Mouse (Mus musculus): ENCODE measurements around the gene Trmo.

Trmo gene

GRCm38 (mm10) chr4:46389013-46389611, at the start of gene Trmo:
Gene Trmo (minus strand): TSS chr4:46389437.
- peak; percentile 99 for DNase-seq (ENCODE audit: low read depth, low spot score)

GRCm38 (mm10) chr4:46432339-46433036, 43.3 kb upstream of the Trmo start:
- no peak for DNase-seq (ENCODE audit: low read depth, low spot score)

- DNase-seq (ENCODE audit: low read depth, low spot score) = no peak
Measured at GRCm38 (mm10) chr4:46428903-46429499, 39.8 kb upstream of the Trmo start.

DNA sequence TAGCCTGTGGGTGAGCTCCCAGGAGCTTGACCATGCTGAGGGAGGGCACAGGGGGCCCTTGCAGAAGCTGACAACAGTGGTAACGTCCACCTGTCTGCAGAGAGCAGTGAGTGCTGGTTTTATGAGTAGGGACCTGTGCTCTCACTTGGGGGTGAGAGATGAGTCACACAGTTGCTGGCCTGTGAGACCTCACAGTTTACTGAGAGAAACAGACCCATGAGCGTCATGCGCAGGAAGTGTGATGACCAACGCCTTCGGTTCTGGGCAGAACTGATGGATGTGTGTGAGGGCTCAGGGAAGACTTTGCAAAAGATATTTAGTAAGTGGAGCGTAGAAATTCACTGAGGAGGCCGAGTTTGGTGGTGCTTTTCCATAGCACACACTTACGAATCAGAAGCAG, 33.4 kb upstream of the Trmo start:
- DNase-seq (ENCODE audit: low read depth, low spot score) = no peak

DNA sequence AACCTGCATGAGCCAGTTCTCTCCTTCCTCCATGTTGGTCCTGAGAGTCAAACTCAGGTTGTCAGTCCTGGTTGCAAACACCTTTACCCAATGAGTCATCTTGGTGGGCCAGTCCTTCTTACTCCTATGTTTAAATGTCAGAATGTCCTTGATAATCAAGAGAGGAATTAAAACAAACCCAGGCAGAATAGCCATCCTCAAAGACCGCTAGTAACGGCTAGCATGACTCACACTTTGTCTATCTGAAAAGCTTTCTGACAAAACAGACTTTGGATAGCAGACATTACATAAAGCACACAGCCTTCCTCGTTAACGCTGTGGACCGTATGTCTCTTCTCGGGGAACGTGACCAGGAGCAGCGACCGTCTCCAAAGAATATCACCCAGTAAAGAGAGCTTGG, 29.6 kb upstream of the Trmo start:
- no peak for DNase-seq (ENCODE audit: low read depth, low spot score)

DNA sequence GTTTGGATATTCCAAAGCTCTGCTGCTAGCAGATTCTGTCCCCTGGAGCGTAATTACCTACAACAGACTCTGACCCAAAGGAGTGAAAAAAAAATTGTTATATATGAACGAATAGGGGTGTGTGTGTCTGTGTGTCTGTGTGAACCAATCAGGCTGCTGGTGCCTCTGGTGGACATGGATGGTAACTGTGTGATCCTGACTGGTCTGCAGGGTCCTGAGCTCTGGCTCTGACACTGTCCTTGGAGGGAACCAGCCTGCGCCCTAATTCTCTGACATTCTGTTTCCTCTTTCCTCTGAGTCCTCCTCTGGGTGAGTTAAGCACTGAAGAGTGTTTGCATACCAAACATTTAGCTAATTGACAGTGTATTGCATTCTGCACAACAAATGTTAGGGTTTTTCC, 28.3 kb upstream of the Trmo start:
- peak; percentile 65 for DNase-seq (ENCODE audit: low read depth, low spot score)

- no peak for DNase-seq (ENCODE audit: low read depth, low spot score)
Measured at GRCm38 (mm10) chr4:46413406-46413805, 24.2 kb upstream of the Trmo start, which contains the start of gene Hemgn. Gene Hemgn (minus strand): TSS chr4:46413506.

DNA sequence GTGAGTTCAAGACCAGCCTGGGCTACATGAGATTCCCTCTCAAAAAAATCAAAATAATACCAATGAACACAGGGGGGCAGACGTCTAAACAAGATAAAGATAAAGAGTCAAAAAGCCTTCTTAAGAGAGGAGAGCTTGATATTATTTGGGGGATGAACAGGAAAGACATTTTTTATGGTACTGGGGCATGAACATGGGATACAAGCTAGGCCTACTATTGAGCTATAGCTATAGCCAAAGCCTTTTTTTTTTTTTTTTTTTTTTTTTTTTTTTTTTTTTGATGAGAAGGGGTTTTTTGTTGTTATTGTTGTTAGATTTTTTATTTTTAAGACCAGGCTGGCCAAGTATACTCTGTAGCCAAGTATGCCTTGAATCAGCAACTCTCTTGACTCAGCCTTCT, 22.9 kb upstream of the Trmo start:
- no peak for DNase-seq (ENCODE audit: low read depth, low spot score)

DNA sequence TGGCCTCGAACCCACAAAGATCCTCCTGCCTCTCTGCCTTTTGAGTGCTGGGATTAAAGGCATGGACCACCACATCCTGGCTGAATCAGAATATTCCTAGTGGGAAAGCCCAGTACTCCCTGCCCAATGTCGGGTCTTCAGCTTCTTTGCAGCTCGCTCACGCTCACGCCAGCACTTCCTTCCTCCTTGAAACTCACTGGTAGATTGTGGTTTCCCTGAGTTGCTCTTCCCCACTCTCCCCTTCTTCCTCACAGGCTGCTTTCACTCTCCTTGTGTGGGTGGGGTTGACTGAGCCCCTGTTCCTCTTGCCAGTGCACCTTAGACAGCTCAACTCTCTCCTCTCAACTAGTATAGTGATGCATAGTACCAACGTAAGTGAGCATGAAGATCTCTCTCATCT, 22.3 kb upstream of the Trmo start:
- no peak for DNase-seq (ENCODE audit: low read depth, low spot score)

DNA sequence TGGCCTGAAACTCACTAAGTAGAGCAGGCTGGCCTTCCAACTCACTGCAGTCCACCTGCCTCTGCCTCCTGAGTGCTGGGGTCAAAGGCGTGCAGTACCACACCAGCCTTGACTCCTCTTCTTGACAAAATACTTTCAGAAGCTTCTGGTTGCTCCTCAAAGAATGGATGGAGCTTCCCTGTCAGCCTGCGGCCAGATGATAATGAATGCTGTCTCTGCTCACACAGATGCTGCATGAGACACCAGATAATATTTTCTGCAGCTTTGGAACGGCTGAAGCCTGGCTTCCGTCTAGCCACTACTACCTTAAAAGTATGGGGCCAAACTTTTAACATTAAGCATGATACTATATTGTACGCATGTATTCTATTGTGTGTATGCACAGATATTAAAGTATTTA, 21.4 kb upstream of the Trmo start:
- no peak for DNase-seq (ENCODE audit: low read depth, low spot score)

DNA sequence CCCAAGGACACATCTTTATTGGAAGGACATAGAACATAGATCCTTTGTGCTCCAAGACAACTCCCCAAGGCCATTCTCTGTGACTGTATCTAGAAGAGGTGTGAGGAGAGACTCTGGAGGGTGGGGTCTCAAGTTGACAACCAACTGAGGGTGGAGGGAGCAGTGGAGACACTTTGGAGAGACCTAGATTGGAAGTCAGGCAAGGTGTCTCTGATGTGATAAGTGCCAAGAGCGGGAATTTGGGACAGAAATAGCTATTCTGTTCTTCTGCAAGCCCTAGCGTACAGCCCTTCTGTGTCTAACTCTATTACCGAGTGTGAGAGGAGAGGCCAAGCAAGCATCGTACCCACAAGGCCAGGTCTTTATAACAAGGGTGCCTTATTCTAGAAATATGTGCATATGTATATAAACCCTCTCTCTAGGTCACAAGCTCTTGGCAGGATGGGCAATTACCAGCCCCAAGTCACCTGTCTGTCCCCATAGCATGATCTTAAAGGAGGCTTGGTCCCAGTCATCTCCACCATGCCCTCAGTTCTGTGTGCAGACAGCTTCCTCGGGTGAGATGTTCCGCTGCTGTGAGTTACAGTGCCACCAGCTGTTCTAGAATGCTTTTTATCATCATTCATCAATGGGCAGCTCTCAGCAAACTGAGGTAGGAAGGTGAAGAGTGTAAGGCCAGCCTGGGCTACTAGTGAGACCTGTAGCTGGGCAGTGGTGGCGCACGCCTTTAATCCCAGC, 17.9 kb upstream of the Trmo start:
- DNase-seq (ENCODE audit: low read depth, low spot score) = no peak

- no peak for DNase-seq (ENCODE audit: low read depth, low spot score)
Measured at GRCm38 (mm10) chr4:46404042-46404795, 15.0 kb upstream of the Trmo start.

DNA sequence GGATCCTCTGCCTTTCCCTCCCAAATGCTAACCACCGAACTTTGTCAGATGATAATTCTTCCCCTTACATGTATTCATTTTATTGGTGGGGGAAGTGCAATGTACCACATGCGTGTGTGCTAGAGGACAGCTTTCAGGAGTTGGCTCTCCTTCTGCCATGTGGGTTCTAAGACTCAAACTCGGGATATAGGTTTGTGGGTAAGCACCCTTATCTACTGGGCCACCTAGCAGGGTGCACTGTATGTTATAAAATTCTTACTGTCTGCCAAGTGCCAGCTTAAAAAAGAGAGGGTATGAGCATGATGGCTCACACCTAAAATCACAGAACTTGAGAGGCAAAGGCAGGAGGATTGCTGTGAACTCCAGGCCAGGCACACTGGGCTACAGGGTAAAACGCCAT, 9.6 kb upstream of the Trmo start:
- DNase-seq (ENCODE audit: low read depth, low spot score) = no peak

- DNase-seq (ENCODE audit: low read depth, low spot score) = peak; percentile 50
Measured at GRCm38 (mm10) chr4:46395736-46396135, 6.5 kb upstream of the Trmo start.

GRCm38 (mm10) chr4:46394388-46394787, 5.2 kb upstream of the Trmo start:
- no peak for DNase-seq (ENCODE audit: low read depth, low spot score)

DNA sequence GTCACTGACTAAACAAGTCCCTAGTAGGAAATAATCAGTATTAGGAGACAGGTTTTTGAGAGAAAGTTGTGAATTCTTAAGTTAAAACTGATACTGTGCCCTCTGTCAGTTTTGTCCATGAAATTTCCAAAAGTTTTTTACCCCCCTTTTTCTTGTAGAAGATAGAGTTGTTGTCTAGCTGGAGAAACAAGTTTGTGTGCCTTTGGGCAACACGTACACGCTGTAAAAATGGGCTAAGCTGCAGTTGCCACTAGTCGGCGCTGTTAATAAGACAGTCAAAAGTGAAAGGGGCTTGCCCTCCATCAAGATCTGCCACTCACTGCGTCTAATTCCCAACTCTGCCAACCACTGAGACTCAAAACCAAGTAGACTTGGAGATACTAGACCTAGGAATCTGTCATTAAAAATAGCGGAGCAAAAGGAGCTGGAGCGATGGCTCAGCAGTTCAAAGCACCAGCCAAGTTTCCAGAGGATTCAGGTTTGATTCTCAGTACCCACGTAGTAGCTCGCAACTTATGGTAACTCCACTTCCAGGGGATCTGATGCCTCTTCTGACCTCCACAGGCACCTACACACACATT, 1.2 kb upstream of the Trmo start:
- DNase-seq (ENCODE audit: low read depth, low spot score) = peak; percentile 93

DNA sequence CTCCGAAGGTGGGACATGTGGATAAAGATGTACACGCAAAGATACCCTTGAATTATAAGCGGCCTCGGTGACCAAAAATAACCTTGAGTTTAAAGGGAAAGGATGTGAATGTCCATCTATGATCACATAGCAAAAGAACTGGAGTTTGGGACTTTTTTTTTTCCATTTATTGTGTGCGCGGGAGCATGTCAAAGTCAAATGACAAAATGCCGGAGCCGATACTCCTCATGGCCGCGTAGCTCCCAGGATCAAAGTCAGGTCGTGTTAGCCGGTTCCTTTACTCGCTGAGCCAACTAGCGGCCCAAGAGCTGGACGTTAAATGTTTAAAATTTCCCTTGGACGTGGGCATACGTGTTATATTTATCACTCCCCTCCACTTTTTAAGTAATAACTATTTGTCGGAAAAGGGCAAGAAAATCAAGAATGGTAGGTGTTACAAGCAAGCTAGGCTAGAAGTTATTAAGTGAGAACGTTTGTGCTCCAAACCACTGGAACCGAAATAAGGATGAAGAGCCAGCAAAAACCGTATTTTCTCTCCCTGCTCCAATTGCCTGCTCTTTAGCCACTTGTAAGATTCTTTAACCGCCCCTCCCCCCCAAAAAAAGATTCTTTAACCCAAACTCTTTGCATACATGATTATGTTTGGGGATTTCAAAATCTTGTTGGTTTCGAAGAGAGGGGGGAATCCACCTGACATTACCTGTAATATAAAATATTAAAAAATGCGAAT, 540 bp upstream of the Trmo start:
- peak; percentile 58 for DNase-seq (ENCODE audit: low read depth, low spot score)

DNA sequence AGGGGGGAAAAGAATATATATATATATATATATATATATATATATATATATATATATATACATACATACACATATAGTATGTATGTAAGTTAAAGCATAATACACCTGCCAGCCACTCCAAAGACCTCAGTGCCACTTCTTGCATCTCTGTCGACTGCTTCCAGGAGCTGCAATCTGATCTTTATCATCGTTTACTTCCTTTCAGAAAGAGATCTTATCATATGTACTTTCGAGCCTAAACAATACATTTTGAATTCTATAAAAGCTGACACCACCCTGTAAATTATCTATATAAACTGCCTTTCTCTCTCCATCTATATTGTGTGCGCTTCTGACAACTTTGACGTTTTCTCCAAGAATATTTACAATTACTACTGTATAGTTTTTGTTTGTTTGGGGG, 681 bp downstream of the Trmo start:
- DNase-seq (ENCODE audit: low read depth, low spot score) = no peak

- DNase-seq (ENCODE audit: low read depth, low spot score) = peak; percentile 96
Measured at GRCm38 (mm10) chr4:46374869-46375368, 14.3 kb downstream of the Trmo start.

DNA sequence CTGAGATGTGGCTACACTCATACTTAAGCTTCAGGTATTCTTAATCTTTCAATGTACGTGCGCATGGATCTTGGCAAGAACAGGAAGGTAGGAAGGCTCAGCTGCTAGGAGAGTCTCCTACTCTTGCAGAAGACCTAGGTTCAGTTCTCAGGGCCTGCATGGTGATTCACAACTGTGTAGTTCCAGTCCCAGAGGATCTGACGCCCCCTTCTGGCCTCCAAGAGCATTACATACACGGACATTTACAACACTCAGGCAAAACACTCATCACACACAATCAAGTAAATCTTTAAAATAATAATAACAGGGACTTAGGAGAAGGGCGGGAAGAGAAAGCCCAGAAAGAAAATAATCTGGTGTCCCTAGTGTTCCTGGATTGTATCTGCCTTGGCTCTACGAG, 14.8 kb downstream of the Trmo start:
- DNase-seq (ENCODE audit: low read depth, low spot score) = peak; percentile 88

Data from ZHBTc4 (cell line).